Mouse (Mus musculus) CH12.LX (cell line): ENCODE measurements around the gene Gsdmc4. TPM values are rescaled to one million over a fixed set of nuclear protein-coding genes. Genes with fewer than 3 reads are reported as not detected.

Source experiments
- DNase-seq: peaks from one replicate; pipeline ENCODE4 v3.0.0-alpha.2; 2013; ENCODE audit errors: extremely low read depth
- H3K27ac ChIP-seq: 2 replicates; pipeline ENCODE4 v1.5.1; 2012; ENCODE audit warnings: low read depth, mild to moderate bottlenecking, control low read depth, moderate library complexity; ENCODE audit not compliant: insufficient read depth
- H3K27me3 ChIP-seq: replicated peaks from 2 replicates; pipeline ENCODE3; 2012; ENCODE audit warnings: inconsistent platforms
- H3K36me3 ChIP-seq, 2 experiments: replicated peaks in 1 of 2; 2 replicates each; pipeline versions ENCODE3 to v1.6.1; 2012; ENCODE audit warnings: inconsistent platforms in 1 of 2, low read length in 1 of 2, mild to moderate bottlenecking in 1 of 2, mixed read lengths in 1 of 2, moderate library complexity in 1 of 2; ENCODE audit not compliant: control insufficient read depth in 1 of 2, insufficient read depth in 1 of 2
- H3K4me1 ChIP-seq, 2 experiments: 2 replicates each; pipeline ENCODE4 v1.6.1; 2012; ENCODE audit warnings: inconsistent platforms in 1 of 2, moderate library complexity in 1 of 2; ENCODE audit not compliant: insufficient read depth in 2 of 2, control insufficient read depth in 1 of 2
- H3K4me2 ChIP-seq: 2 replicates; pipeline ENCODE4 v1.6.1; 2012; ENCODE audit warnings: low read depth, mild to moderate bottlenecking, control low read depth; ENCODE audit not compliant: poor library complexity, insufficient read depth, severe bottlenecking
- H3K4me3 ChIP-seq, 3 experiments: fragments of 150-350 bp in 1 of 3; sonication (generic) in 1 of 3; replicated peaks in 1 of 3; 2 replicates each; pipeline versions ENCODE3 to v1.5.1; 2011 to 2012; ENCODE audit warnings: low read depth in 2 of 3, low read length in 2 of 3, mild to moderate bottlenecking in 2 of 3, moderate library complexity in 2 of 3, control low read depth in 1 of 3, improper control_type of control experiment in 1 of 3, inconsistent platforms in 1 of 3, mixed read lengths in 1 of 3; ENCODE audit not compliant: poor library complexity in 1 of 3
- H3K79me2 ChIP-seq: replicated peaks from 2 replicates; pipeline ENCODE4 v1.6.1; 2012; ENCODE audit warnings: mild to moderate bottlenecking, moderate library complexity; ENCODE audit not compliant: control insufficient read depth, poor library complexity, insufficient read depth, severe bottlenecking; ENCODE audit errors: extremely low read depth
- H3K9ac ChIP-seq: 2 replicates; pipeline ENCODE4 v1.6.1; 2012; ENCODE audit warnings: low read depth, mild to moderate bottlenecking, control low read depth, moderate library complexity; ENCODE audit not compliant: insufficient read depth
- H3K9me3 ChIP-seq: replicated peaks from 2 replicates; pipeline ENCODE3; 2012; ENCODE audit warnings: low read length, inconsistent platforms, mixed read lengths
- BHLHE40 ChIP-seq: IDR thresholded peaks from 2 replicates; pipeline ENCODE4 v1.6.1; 2011; ENCODE audit warnings: mild to moderate bottlenecking, low read depth, low read length, improper control_type of control experiment
- CHD1 ChIP-seq: IDR thresholded peaks from 2 replicates; pipeline ENCODE4 v1.6.1; 2012; ENCODE audit warnings: low read depth, low read length, improper control_type of control experiment, inconsistent platforms
- CHD2 ChIP-seq: IDR thresholded peaks from 2 replicates; pipeline ENCODE4 v1.6.1; 2011; ENCODE audit warnings: low read length, improper control_type of control experiment
- CTCF ChIP-seq, 2 experiments: IDR thresholded peaks in 1 of 2; conservative IDR thresholded peaks in 1 of 2; 2 replicates each; pipeline ENCODE4 v1.5.1; 2011 to 2012; ENCODE audit warnings: low read depth in 2 of 2, low read length in 2 of 2, improper control_type of control experiment in 1 of 2, inconsistent platforms in 1 of 2, mild to moderate bottlenecking in 1 of 2, moderate library complexity in 1 of 2
- GABPA ChIP-seq: IDR thresholded peaks from 2 replicates; pipeline ENCODE4 v1.6.1; 2012; ENCODE audit warnings: low read depth, low read length, improper control_type of control experiment, inconsistent platforms; ENCODE audit not compliant: insufficient replicate concordance
- HCFC1 ChIP-seq: IDR thresholded peaks from 2 replicates; pipeline ENCODE4 v1.6.1; 2012; ENCODE audit warnings: low read depth, mild to moderate bottlenecking, inconsistent platforms, low read length, improper control_type of control experiment
- JUN ChIP-seq: IDR thresholded peaks from 2 replicates; pipeline ENCODE4 v1.6.1; 2011; ENCODE audit warnings: low read depth, mild to moderate bottlenecking, low read length, improper control_type of control experiment, moderate library complexity; ENCODE audit not compliant: insufficient read depth
- MAX ChIP-seq: IDR thresholded peaks from 2 replicates; pipeline ENCODE4 v1.6.1; 2011; ENCODE audit warnings: low read length, improper control_type of control experiment
- MAZ ChIP-seq: IDR thresholded peaks from 2 replicates; pipeline ENCODE4 v1.6.1; 2012; ENCODE audit warnings: low read depth, mild to moderate bottlenecking, inconsistent platforms, low read length, improper control_type of control experiment, moderate library complexity
- MXI1 ChIP-seq: IDR thresholded peaks from 2 replicates; pipeline ENCODE4 v1.6.1; 2011; ENCODE audit warnings: mild to moderate bottlenecking, low read depth, low read length, improper control_type of control experiment
- MYC ChIP-seq: IDR thresholded peaks from 2 replicates; pipeline ENCODE4 v1.6.1; 2011; ENCODE audit warnings: low read depth, mild to moderate bottlenecking, improper control_type of control experiment, low read length
- NRF1 ChIP-seq: IDR thresholded peaks from 2 replicates; pipeline ENCODE4 v1.6.1; 2014; ENCODE audit warnings: low read depth, mild to moderate bottlenecking, inconsistent platforms, low read length, improper control_type of control experiment, moderate library complexity
- POLR2AphosphoS2 ChIP-seq: IDR thresholded peaks from 2 replicates; pipeline ENCODE4 v1.6.1; 2011; ENCODE audit warnings: low read depth, low read length, improper control_type of control experiment
- RCOR1 ChIP-seq: conservative IDR thresholded peaks from 2 replicates; pipeline ENCODE4 v1.6.1; 2012; ENCODE audit warnings: low read depth, mild to moderate bottlenecking, inconsistent platforms, low read length, improper control_type of control experiment
- SIN3A ChIP-seq: IDR thresholded peaks from 2 replicates; pipeline ENCODE4 v1.6.1; 2012; ENCODE audit warnings: low read length, improper control_type of control experiment, inconsistent platforms
- SMC3 ChIP-seq: IDR thresholded peaks from 2 replicates; pipeline ENCODE4 v1.6.1; 2011; ENCODE audit warnings: low read depth, low read length, improper control_type of control experiment
- USF1 ChIP-seq: IDR thresholded peaks from 2 replicates; pipeline ENCODE4 v1.6.1; 2014; ENCODE audit warnings: low read depth, mild to moderate bottlenecking, inconsistent platforms, low read length, improper control_type of control experiment
- ZMIZ1 ChIP-seq: IDR thresholded peaks from 2 replicates; pipeline ENCODE4 v1.6.1; 2012; ENCODE audit warnings: low read depth, mild to moderate bottlenecking, inconsistent platforms, low read length, improper control_type of control experiment
- ZNF384 ChIP-seq: IDR thresholded peaks from 2 replicates; pipeline ENCODE4 v1.6.1; 2012; ENCODE audit warnings: low read depth, low read length, improper control_type of control experiment, inconsistent platforms
- dilution Hi-C: fragments of 300-500 bp; cut with MboI; formaldehyde crosslinking; loops from 2 replicates; pipeline ENCODE4 v1.14.3; 2020; ENCODE audit warnings: low sequenced_read_pairs; ENCODE audit not compliant: extremely low pct_unique_long_range_greater_than_20kb, extremely low pct_ligation_motif_present
- in situ Hi-C: fragments of 300-500 bp; cut with MboI; formaldehyde crosslinking; loops from 3 replicates; pipeline ENCODE4 v1.14.3; 2019; ENCODE audit warnings: low sequenced_read_pairs, low pct_ligation_motif_present, low pct_unique_long_range_greater_than_20kb, mixed read lengths
- polyA plus RNA-seq: library from polyadenylated mRNA; unstranded; fragments of >175 nt; gene quantifications from 2 replicates; pipeline ENCODE4 v1.2.1, GENCODE M21; 2012; ENCODE audit warnings: low read depth; ENCODE audit not compliant: insufficient read length
- total RNA-seq, 2 experiments: library from RNA; depleted of rRNA; stranded (reverse); fragments of 300-350 nt in 1 of 2; fragments of >200 nt in 1 of 2; gene quantifications; 2 replicates each; pipeline ENCODE4 v1.2.3; 2012 to 2014

Gsdmc4 gene
- total and polyA plus RNA-seq, 3 experiments = 0.11 TPM; not detected in 1

DNA sequence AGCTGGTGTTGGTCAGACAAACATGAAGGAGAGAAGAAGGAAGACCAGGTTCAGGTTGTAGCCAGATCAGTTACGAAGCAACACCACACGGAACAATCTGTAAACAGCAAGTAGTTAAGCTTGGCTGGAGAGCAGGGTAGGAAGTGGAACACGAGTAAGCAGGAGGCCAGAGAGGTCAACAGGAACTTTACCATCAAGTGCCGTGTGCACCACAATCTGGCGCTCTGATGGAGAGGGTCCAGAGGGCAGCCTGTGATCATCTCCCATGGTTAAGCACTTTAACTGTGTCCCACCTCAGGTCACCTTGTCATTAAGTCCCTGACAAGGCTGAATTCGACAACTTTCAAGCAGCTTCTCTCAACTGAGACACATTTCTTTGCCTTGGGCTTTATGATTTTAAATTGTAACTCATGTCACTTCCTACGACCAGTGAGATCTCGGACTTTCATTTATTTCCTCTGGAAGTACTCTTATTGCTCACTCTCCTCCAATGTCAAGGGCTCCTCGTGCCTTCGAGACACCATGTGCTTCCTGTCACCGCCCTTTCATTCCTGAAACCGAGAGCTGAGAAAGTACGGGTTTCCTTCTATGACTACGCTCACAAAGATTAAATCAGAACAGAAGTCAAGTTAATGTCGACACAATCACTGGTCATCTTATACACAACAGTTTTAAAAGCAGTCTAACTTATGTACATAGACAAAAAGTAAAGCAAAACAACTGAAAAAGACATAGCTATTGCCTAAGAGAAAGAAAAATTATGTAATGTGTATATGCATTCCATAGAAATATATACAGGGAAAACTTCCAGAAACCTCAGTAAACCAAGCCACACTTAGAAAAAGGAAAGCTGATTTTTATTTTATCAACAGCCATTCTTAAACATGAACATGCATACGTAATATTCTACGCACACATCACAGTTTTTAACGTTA is 18.3 kb upstream of the Gsdmc4 start:
- TF ChIP-seq JUN (peak; percentile 29; the same call in 1 of the 2 replicates), USF1 (no peak), BHLHE40 (peak; percentile 78; the same call in 1 of the 2 replicates), MAZ (no peak), MYC (0 out of 2 replicates have a peak, but pooled peaks have one; percentile 78), MAX (peak; percentile 73; the same call in 1 of the 2 replicates), CHD2 (no peak), POLR2AphosphoS2 (no peak)
- no peaks in the 10 kb centered on the region for H3K27me3 ChIP-seq
- H3K4me3 ChIP-seq = no peak overlapping the region
- no peak overlapping the region for H3K9ac ChIP-seq
- peaks cover 38 to 86% of the 10 kb centered on the region in 2 experiments for H3K36me3 ChIP-seq
- no peaks in the 10 kb centered on the region for H3K4me1 ChIP-seq
- no peak for DNase-seq
- H3K27ac ChIP-seq = no peak overlapping the region
- no peaks in the 10 kb centered on the region for H3K79me2 ChIP-seq
- dilution Hi-C loops = no loop called here
- H3K9me3 ChIP-seq = no peaks in the 10 kb centered on the region
- H3K4me2 ChIP-seq = no peak overlapping the region
- in situ Hi-C loops = no loop called here

DNA sequence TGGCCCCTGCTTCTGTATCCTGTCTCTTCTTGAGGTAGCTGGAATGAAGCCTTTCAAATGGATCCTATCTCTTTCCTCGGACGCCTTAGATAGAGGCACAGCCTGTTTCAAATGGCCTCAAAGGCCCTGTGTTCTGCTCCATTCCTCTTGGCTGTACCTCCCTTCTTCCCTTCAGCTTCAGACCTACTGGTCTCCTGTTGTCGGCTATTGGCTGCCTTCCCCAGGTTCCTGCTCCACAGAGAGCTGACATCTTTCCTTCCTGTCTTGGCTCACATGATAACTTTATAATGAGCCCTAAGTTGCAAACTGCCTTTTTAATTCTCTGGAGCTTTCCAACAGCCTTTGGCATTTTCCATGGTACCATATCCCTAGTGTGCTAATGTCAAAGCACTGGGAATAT is 14.1 kb upstream of the Gsdmc4 start:
- in situ Hi-C loops = no loop called here
- no peak overlapping the region for H3K4me2 ChIP-seq
- peaks cover 0 to 14% of the 10 kb centered on the region in 2 experiments; a peak in 2 of 4 replicates for H3K4me1 ChIP-seq
- H3K9me3 ChIP-seq = no peaks in the 10 kb centered on the region
- no peaks in the 10 kb centered on the region for H3K27me3 ChIP-seq
- DNase-seq = no peak
- peaks cover 18 to 55% of the 10 kb centered on the region in 2 experiments for H3K36me3 ChIP-seq
- TF ChIP-seq MXI1 = no peak
- TF ChIP-seq ZMIZ1 = no peak
- no peak for TF ChIP-seq JUN
- TF ChIP-seq CTCF (conservative IDR thresholded peaks at IDR 0.05 in 1 of 2, IDR thresholded peaks at IDR 0.05 in 1 of 2; ENCODE audit: low read depth in 2 of 2, low read length in 2 of 2) = no peak
- TF ChIP-seq MYC = no peak
- TF ChIP-seq SIN3A = no peak
- no peak for TF ChIP-seq USF1
- TF ChIP-seq ZNF384 = no peak
- TF ChIP-seq HCFC1 = no peak
- TF ChIP-seq POLR2AphosphoS2 = no peak
- TF ChIP-seq SMC3 = no peak
- TF ChIP-seq RCOR1 = no peak
- TF ChIP-seq NRF1 = no peak
- TF ChIP-seq CHD1 = no peak
- no peak for TF ChIP-seq MAX
- TF ChIP-seq GABPA = no peak
- no peak overlapping the region for H3K9ac ChIP-seq
- H3K4me3 ChIP-seq = no peak overlapping the region
- dilution Hi-C loops = no loop called here
- H3K79me2 ChIP-seq = no peaks in the 10 kb centered on the region
- no peak overlapping the region for H3K27ac ChIP-seq
